Mouse (Mus musculus): Measurements from ENCODE around the gene Cldn10. TPM values are rescaled to one million over a fixed set of nuclear protein-coding genes. Genes with fewer than 3 reads are reported as not detected.

The Cldn10 gene
- polyA plus RNA-seq, 1 experiment from 2014 or later, result 0.70 TPM

DNA sequence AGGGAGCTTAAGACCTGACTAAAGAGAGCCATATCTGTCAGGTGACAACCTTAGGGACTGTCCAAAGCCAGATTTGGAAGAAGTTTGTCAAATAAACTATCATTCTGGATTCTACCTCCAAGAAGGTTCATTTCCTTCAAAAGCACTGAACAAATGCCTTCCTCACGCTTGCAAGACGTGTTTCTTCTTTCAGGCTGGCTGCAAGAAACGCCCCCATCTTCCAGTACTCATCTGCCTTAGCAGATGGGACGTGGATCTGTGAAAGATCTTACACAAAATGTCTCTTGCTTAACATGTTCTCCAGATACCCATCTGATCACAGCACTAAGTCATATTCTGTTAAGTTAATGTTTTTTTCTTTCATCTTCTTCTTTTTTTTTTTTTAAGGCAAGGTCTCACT is 102.4 kb downstream of the Cldn10 start:
- no peak for DNase-seq (ENCODE audit: low spot score)
- H3K36me3 ChIP-seq, result peaks cover 68% of the 10 kb centered on the region
- no peak overlapping the region for H3K4me3 ChIP-seq
- H3K9me3 ChIP-seq, result no peaks in the 10 kb centered on the region
- no peaks in the 10 kb centered on the region for H3K4me1 ChIP-seq
- 86% methylated on average over 4 of the region's 4 CpGs for WGBS
- no peaks in the 10 kb centered on the region for H3K27me3 ChIP-seq (ENCODE audit: insufficient read depth, poor library complexity, severe bottlenecking)
- no peak overlapping the region for H3K27ac ChIP-seq

DNA sequence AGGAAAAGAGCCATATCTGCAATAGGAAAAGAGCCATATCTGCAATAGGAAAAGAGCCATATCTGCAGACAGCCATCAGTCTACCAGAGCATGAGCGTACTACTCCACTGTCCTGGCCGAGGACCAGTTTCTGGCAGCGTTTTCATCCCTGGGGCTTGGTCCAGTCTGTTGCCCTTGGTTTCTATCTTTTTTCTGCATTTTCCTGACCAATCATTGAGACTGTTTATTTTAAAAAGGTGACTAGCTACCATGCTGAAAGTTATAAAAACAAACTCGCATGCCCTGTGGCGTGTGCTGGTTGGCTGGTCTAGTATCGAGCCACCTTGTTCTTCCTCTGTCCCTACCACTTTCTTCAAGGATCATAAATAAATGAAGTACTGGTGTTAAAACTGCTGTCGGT is 107.5 kb downstream of the Cldn10 start:
- H3K9me3 ChIP-seq, result no peaks in the 10 kb centered on the region
- H3K27ac ChIP-seq, result no peak overlapping the region
- H3K4me1 ChIP-seq, result no peaks in the 10 kb centered on the region
- H3K27me3 ChIP-seq (ENCODE audit: insufficient read depth, poor library complexity, severe bottlenecking), result no peaks in the 10 kb centered on the region
- WGBS, result 86% methylated on average over 7 of the region's 7 CpGs
- H3K4me3 ChIP-seq, result no peak overlapping the region
- no peak for DNase-seq (ENCODE audit: low spot score)
- H3K36me3 ChIP-seq, result peaks cover 66% of the 10 kb centered on the region

- Histone ChIP-seq H3K4me1 (no peaks in the 10 kb centered on the region), H3K27ac (no peak overlapping the region), H3K36me3 (peaks cover 70% of the 10 kb centered on the region), H3K27me3 (ENCODE audit: insufficient read depth, poor library complexity, severe bottlenecking) (no peaks in the 10 kb centered on the region), H3K4me3 (no peak overlapping the region), H3K9me3 (no peaks in the 10 kb centered on the region)
- no peak for DNase-seq (ENCODE audit: low spot score)
- WGBS, result 91% methylated on average over 10 of the region's 10 CpGs
These were observed 107.9 kb downstream of the Cldn10 start for GRCm38 (mm10) chr14:118895655-118896054.

DNA sequence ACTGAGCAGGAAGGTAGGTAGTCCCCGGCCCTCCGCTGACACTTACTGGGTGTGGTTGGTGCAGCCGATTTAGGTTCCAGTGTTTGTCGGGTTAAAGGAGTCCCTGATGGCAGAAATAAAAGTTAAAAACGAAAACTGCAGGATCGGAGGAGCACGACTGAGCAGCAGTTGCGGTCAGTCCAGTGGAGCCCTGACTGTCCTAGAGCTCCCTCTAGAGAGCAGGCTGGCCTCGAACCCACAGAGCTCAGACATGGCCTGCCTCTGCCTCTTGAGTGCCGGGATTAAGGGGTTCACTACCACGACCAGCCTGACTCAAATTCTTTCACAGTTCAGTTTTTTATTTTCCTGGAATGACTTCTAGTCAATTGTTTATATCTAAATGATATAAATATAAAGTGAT is 112.2 kb downstream of the Cldn10 start:
- WGBS, result 81% methylated on average over 11 of the region's 11 CpGs
- no peaks in the 10 kb centered on the region for H3K4me1 ChIP-seq
- no peak overlapping the region for H3K4me3 ChIP-seq
- no peaks in the 10 kb centered on the region for H3K9me3 ChIP-seq
- DNase-seq (ENCODE audit: low spot score), result no peak
- no peak overlapping the region for H3K27ac ChIP-seq
- H3K36me3 ChIP-seq, result peaks cover 84% of the 10 kb centered on the region
- H3K27me3 ChIP-seq (ENCODE audit: insufficient read depth, poor library complexity, severe bottlenecking), result no peaks in the 10 kb centered on the region

DNA sequence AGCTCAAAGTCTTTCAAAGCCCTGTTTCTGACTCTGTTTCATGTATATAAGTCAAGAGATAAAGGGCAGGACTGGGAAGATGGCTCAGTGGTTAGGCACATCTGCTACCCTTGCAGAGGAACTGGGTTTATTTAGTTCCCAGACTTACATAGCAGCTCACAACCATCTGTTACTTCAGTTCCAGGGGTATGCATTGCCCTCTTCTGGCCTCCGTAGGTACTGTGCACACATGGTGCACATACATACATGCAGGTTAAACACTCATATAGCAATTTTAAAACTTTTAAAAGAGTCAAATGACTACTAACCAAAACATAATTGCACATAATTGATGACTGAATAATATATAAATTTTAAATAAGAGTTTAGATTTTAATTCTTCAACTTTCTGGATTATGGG is 113.2 kb downstream of the Cldn10 start:
- H3K4me3 ChIP-seq, result no peak overlapping the region
- no peaks in the 10 kb centered on the region for H3K9me3 ChIP-seq
- DNase-seq (ENCODE audit: low spot score), result no peak
- H3K36me3 ChIP-seq, result peaks cover 78% of the 10 kb centered on the region
- H3K27me3 ChIP-seq (ENCODE audit: insufficient read depth, poor library complexity, severe bottlenecking), result no peaks in the 10 kb centered on the region
- H3K27ac ChIP-seq, result no peak overlapping the region
- no peaks in the 10 kb centered on the region for H3K4me1 ChIP-seq
- 88% methylated on average over 1 of the region's 1 CpGs for WGBS

DNA sequence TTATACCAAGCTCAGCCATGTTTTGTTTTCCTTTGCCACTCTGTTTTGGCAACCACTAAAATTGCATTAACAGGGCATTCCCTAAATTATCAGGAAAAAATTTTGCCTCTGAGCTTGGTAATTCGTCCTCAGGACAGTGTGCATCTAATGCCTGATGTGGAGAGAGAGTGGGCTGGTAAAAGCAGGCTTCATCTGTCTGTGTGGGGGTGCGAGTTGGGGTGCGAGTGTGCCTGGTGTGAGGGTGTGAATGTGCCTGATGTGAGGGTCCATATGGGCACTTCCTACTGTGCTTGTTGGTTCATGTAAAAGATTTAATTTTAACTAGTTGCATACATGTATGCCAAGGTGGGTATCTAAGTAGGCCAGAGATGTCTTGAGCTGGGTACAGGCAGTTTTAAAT is 115.7 kb downstream of the Cldn10 start:
- peaks cover 84% of the 10 kb centered on the region for H3K36me3 ChIP-seq
- H3K27me3 ChIP-seq (ENCODE audit: insufficient read depth, poor library complexity, severe bottlenecking), result no peaks in the 10 kb centered on the region

DNA sequence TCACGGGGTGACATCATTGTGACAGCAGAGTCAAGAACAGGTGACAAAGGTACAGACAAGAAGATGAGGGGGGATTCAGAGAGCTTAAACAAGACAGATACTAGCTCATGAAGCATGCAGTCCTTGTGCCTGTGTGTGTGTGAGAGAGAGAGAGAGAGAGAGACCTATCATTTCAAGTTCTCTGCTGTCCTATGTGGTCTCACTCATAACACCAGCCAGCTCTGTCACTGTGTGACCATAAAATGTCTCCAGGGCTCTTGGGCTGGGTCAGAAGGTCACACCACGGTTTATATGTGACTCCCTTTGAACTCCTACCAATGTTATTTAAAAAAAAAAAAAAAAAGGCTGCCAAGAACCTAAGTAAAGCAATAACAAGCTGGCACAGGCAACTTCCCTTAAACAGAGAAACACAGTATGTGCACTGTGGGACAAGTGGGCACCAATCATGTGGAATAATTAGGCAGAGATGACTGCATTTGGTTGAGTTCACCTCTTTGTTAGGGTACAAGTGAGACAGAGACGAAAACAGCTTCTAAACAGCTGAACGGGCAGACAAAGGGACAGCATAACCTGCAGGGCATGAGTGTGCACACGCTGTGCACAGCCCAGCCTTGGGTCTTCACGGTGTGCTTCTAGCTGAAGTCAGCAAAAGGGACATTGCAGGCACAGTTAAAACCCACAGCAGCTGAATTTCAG is 116.3 kb downstream of the Cldn10 start:
- H3K27ac ChIP-seq, result no peak overlapping the region
- H3K4me3 ChIP-seq, result no peak overlapping the region
- peaks cover 83% of the 10 kb centered on the region for H3K36me3 ChIP-seq
- WGBS, result 76% methylated on average over 6 of the region's 6 CpGs
- DNase-seq (ENCODE audit: low spot score), result no peak
- no peaks in the 10 kb centered on the region for H3K27me3 ChIP-seq (ENCODE audit: insufficient read depth, poor library complexity, severe bottlenecking)
- no peaks in the 10 kb centered on the region for H3K9me3 ChIP-seq
- peaks cover 4% of the 10 kb centered on the region; the same call in 1 of the 2 replicates for H3K4me1 ChIP-seq

More for the DNA sequence above, 115.7 kb downstream of the Cldn10 start:
- 77% methylated on average over 3 of the region's 3 CpGs for WGBS
- Histone ChIP-seq H3K4me1 (peaks cover 4% of the 10 kb centered on the region; the same call in 1 of the 2 replicates), H3K27ac (no peak overlapping the region), H3K4me3 (no peak overlapping the region), H3K9me3 (no peaks in the 10 kb centered on the region)
- DNase-seq (ENCODE audit: low spot score), result no peak

- no peak overlapping the region for H3K27ac ChIP-seq
- no peaks in the 10 kb centered on the region for H3K9me3 ChIP-seq
- H3K4me3 ChIP-seq, result no peak overlapping the region
- H3K4me1 ChIP-seq, result peaks cover 10% of the 10 kb centered on the region; the same call in 1 of the 2 replicates
- H3K27me3 ChIP-seq (ENCODE audit: insufficient read depth, poor library complexity, severe bottlenecking), result no peaks in the 10 kb centered on the region
- H3K36me3 ChIP-seq, result peaks cover 81% of the 10 kb centered on the region
- no peak for DNase-seq (ENCODE audit: low spot score)
- WGBS, result 63% methylated on average over 8 of the region's 8 CpGs
These were observed 119.9 kb downstream of the Cldn10 start for GRCm38 (mm10) chr14:118907592-118907991.

- no peak for DNase-seq (ENCODE audit: low spot score)
- peaks cover 13% of the 10 kb centered on the region for H3K4me1 ChIP-seq
- peaks cover 70% of the 10 kb centered on the region for H3K36me3 ChIP-seq
- no peaks in the 10 kb centered on the region for H3K27me3 ChIP-seq (ENCODE audit: insufficient read depth, poor library complexity, severe bottlenecking)
- no peaks in the 10 kb centered on the region for H3K9me3 ChIP-seq
- H3K27ac ChIP-seq, result no peak overlapping the region
- 76% methylated on average over 8 of the region's 8 CpGs for WGBS
- H3K4me3 ChIP-seq, result no peak overlapping the region
These were observed 122.2 kb downstream of the Cldn10 start for GRCm38 (mm10) chr14:118909872-118910271.

DNA sequence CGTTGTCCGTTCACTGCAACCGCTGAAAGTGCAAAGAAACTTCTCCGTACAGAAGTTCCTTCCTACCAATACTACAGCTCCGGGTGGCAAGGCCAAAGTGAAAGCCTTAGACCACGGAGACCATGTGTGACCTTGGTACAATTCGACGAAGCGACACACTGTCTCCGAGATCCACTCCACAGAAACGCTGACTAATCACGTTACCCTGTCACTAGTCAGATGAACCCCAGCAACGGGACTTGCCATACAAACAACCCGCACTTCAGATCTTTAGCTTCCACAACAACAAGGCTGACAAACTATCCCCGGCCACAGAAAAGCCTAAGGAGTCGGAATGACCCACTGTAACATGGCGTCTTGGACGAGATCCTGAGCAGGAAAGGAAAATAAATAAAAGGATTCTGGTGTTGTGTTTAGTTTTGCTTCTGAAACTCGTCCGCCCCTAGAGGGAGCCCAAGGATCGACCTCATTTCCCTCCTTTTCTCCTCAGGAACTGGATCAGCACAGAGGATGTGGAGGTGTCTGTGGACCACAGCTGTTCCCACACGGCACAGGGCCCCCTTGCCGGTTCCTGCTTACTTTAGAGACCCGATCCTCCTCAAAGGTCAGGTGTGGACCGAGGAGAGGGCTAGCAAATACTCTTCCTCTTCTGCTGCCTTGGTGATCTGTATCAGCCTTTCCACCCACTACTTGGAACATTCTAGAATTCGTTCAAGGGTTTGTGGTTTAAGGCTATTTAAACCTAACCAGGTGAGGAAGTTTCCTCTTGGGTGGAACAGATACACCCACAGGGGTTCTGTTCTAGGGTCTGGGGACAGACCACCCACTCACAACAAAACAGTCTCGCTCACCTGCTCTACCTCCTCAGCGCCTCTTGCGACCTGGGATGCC is 122.9 kb downstream of the Cldn10 start:
- H3K36me3 ChIP-seq, result peaks cover 70% of the 10 kb centered on the region
- H3K9me3 ChIP-seq, result no peaks in the 10 kb centered on the region
- peaks cover 13% of the 10 kb centered on the region for H3K4me1 ChIP-seq
- 60% methylated on average over 29 of the region's 29 CpGs for WGBS
- no peak overlapping the region for H3K4me3 ChIP-seq
- H3K27me3 ChIP-seq (ENCODE audit: insufficient read depth, poor library complexity, severe bottlenecking), result no peaks in the 10 kb centered on the region
- DNase-seq (ENCODE audit: low spot score), result peak; percentile 85
- 0 out of 2 replicates have a peak overlapping the region, but pooled peaks have one; percentile 23 for H3K27ac ChIP-seq

DNA sequence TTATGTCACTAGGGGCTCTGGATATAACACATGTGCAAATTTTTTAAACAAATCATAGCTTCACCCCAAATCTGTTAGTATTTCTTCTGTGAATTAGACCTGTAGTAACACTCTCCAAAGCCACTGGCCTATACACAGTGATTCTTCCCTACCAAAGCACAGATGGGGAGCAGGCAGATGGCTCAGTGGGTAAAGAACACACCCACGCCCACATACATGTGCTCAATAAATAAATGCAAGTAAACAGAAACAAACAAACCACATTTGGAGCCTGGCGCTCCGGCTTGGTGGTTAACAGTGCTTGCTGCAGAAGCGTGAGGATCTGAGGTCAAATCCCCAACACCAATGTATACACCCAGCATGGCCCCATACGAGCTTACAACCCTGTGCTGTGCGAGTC is 123.8 kb downstream of the Cldn10 start:
- Histone ChIP-seq H3K4me3 (no peak overlapping the region), H3K9me3 (no peaks in the 10 kb centered on the region), H3K27me3 (ENCODE audit: insufficient read depth, poor library complexity, severe bottlenecking) (no peaks in the 10 kb centered on the region), H3K27ac (no peak overlapping the region), H3K4me1 (peaks cover 13% of the 10 kb centered on the region), H3K36me3 (peaks cover 73% of the 10 kb centered on the region)
- DNase-seq (ENCODE audit: low spot score), result no peak
- 92% methylated on average over 6 of the region's 6 CpGs for WGBS

DNA sequence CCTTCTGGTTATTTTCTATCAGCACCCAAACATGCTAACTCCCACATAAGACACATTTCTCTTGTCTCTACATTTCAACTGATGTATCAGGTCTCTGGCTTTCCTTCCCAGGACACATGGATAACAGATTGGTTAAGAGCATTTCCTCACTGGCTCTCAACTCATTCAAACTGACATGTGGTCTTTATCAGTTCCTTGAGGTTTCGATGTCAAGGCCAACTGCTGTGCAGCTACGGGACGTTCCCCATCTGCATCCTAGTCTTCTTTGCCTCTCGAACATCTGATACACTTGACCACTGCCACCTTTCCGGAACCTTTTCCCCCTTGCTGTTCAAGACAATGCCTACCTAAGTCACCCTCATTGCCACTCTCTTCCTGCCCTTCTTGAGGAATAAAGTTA is 125.9 kb downstream of the Cldn10 start:
- H3K4me1 ChIP-seq, result peaks cover 8% of the 10 kb centered on the region; the same call in 1 of the 2 replicates
- H3K27ac ChIP-seq, result no peak overlapping the region
- H3K9me3 ChIP-seq, result no peaks in the 10 kb centered on the region
- H3K4me3 ChIP-seq, result no peak overlapping the region
- peaks cover 69% of the 10 kb centered on the region for H3K36me3 ChIP-seq
- 45% methylated on average over 5 of the region's 5 CpGs for WGBS
- DNase-seq (ENCODE audit: low spot score), result no peak
- H3K27me3 ChIP-seq (ENCODE audit: insufficient read depth, poor library complexity, severe bottlenecking), result no peaks in the 10 kb centered on the region

GRCm38 (mm10) chr14:118919025-118919424 is 131.3 kb downstream of the Cldn10 start:
- Histone ChIP-seq H3K27me3 (ENCODE audit: insufficient read depth, poor library complexity, severe bottlenecking) (peaks cover 20% of the 10 kb centered on the region), H3K27ac (no peak overlapping the region), H3K36me3 (peaks cover 33% of the 10 kb centered on the region), H3K4me1 (peaks cover 24% of the 10 kb centered on the region), H3K4me3 (no peak overlapping the region), H3K9me3 (no peaks in the 10 kb centered on the region)
- 67% methylated on average over 8 of the region's 8 CpGs for WGBS
- no peak for DNase-seq (ENCODE audit: low spot score)
